Mouse (Mus musculus): Measurements from ENCODE around the gene Zfand3. TPM values are rescaled to one million over a fixed set of nuclear protein-coding genes. Genes with fewer than 3 reads are reported as not detected.

The Zfand3 gene
- polyA plus RNA-seq, 1 experiment from 2014 or later = 55.6 TPM

- H3K36me3 ChIP-seq = no peaks in the 10 kb centered on the region
- H3K9me3 ChIP-seq (replicated peaks) = no peaks in the 10 kb centered on the region
- no peak for ATAC-seq (ENCODE audit: low FRiP score)
- H3K27me3 ChIP-seq (replicated peaks) = no peaks in the 10 kb centered on the region
- peaks cover 60% of the 10 kb centered on the region for H3K4me1 ChIP-seq
- H3K9ac ChIP-seq (replicated peaks) = no peak overlapping the region
- no peak overlapping the region for H3K4me3 ChIP-seq (replicated peaks)
- H3K4me2 ChIP-seq = no peak overlapping the region
- no peak overlapping the region for H3K27ac ChIP-seq (replicated peaks)
- 74% methylated on average over 1 of the region's 1 CpGs for WGBS
Observed at GRCm38 (mm10) chr17:30027343-30028029, 23.0 kb downstream of the Zfand3 start.

- no peaks in the 10 kb centered on the region for H3K36me3 ChIP-seq
- peaks cover 49% of the 10 kb centered on the region for H3K4me1 ChIP-seq
- H3K9me3 ChIP-seq (replicated peaks) = no peaks in the 10 kb centered on the region
- no peak overlapping the region for H3K4me2 ChIP-seq
- H3K27ac ChIP-seq (replicated peaks) = no peak overlapping the region
- WGBS = 73% methylated on average over 7 of the region's 7 CpGs
- H3K27me3 ChIP-seq (replicated peaks) = no peaks in the 10 kb centered on the region
- no peak for ATAC-seq (ENCODE audit: low FRiP score)
- H3K9ac ChIP-seq (replicated peaks) = no peak overlapping the region
- H3K4me3 ChIP-seq (replicated peaks) = no peak overlapping the region
Observed at GRCm38 (mm10) chr17:30029633-30030226, 25.2 kb downstream of the Zfand3 start.

DNA sequence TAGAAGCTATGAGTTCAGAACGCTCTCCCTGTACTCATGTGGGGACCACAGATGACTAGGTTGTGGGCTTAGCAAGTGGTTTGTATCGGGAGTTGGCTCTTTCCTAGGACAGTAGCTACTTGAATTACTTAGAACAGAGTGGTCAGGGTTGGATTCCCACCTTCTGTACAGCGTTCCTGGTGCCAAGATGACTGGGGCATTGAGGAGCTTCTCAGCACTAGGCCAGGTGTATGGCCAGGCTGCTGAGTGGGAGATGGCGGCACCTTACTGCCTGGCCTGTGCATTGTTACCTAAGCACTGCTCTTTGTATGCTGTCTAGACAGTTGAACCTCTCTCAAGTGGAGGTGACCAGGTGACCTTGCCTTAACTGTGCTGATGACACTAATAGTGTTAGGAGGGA is 28.3 kb downstream of the Zfand3 start:
- H3K4me2 ChIP-seq = no peak overlapping the region
- no peaks in the 10 kb centered on the region for H3K27me3 ChIP-seq (replicated peaks)
- no peak overlapping the region for H3K4me3 ChIP-seq (replicated peaks)
- H3K4me1 ChIP-seq = peaks cover 30% of the 10 kb centered on the region
- H3K36me3 ChIP-seq = no peaks in the 10 kb centered on the region
- no peak overlapping the region for H3K9ac ChIP-seq (replicated peaks)
- H3K27ac ChIP-seq (replicated peaks) = no peak overlapping the region
- H3K9me3 ChIP-seq (replicated peaks) = no peaks in the 10 kb centered on the region
- WGBS = 93% methylated on average over 4 of the region's 4 CpGs
- ATAC-seq (ENCODE audit: low FRiP score) = no peak

DNA sequence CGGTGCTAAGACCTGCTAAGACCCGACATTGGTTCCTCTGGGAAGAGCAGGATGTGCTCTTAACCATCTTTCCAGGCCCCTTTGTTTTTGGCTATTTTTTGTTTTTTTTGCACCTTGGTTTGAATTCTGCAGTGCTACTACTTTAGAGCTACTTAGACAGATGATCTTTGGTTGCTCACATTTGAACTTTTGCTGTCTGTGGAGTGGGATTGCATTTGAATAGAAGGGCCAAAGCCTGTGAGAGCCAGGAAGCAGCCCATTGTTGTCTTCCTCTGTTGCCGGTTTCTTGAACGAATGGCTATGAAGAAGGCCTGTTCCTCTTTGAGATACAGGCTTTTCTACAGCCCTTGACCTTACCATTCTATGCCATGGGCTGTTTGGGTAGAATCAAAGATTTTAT is 29.5 kb downstream of the Zfand3 start:
- Histone ChIP-seq H3K9ac (replicated peaks) (no peak overlapping the region), H3K9me3 (replicated peaks) (no peaks in the 10 kb centered on the region), H3K4me3 (replicated peaks) (no peak overlapping the region), H3K27me3 (replicated peaks) (no peaks in the 10 kb centered on the region), H3K27ac (replicated peaks) (no peak overlapping the region), H3K36me3 (no peaks in the 10 kb centered on the region), H3K4me2 (no peak overlapping the region), H3K4me1 (peaks cover 23% of the 10 kb centered on the region)
- ATAC-seq (ENCODE audit: low FRiP score) = no peak
- WGBS = 65% methylated on average over 4 of the region's 4 CpGs

GRCm38 (mm10) chr17:30035216-30036005 is 30.9 kb downstream of the Zfand3 start:
- H3K4me2 ChIP-seq = no peak overlapping the region
- H3K27ac ChIP-seq (replicated peaks) = no peak overlapping the region
- no peak overlapping the region for H3K9ac ChIP-seq (replicated peaks)
- 69% methylated on average over 4 of the region's 4 CpGs for WGBS
- no peaks in the 10 kb centered on the region for H3K27me3 ChIP-seq (replicated peaks)
- ATAC-seq (ENCODE audit: low FRiP score) = no peak
- no peaks in the 10 kb centered on the region for H3K36me3 ChIP-seq
- peaks cover 11% of the 10 kb centered on the region for H3K4me1 ChIP-seq
- no peaks in the 10 kb centered on the region for H3K9me3 ChIP-seq (replicated peaks)
- H3K4me3 ChIP-seq (replicated peaks) = no peak overlapping the region

DNA sequence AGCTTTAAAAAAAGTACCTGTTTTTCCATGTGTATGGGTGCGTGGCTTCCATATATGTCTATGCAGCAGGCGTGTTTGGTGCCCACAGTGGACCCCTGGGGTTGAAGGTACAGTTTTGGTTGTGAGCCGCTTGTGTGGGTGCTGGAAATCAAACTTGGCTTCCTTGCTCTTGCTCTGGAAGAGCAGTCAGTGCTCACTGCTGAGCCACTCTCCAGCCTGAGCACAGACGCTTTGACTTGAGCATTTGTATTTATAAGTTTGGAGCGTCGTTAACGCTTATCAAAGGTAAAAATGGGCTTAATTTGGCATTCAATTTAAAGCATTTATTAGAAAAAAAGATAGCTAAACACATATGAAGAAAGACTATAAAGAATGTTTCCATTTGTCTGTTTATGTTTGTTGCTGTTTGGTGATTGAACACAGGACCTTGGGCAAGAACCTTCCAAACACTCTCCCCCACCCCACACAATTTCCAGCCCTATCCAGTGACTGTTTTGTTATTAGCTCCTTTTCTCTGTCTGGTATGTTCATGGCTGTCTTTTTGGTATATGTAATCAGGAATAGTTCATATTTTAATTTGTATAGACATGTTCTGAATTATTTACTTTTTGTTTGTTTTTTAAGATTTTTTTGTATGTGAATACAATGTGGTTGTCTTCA is 38.8 kb downstream of the Zfand3 start:
- H3K4me1 ChIP-seq = peaks cover 28% of the 10 kb centered on the region
- H3K9ac ChIP-seq (replicated peaks) = no peak overlapping the region
- no peaks in the 10 kb centered on the region for H3K9me3 ChIP-seq (replicated peaks)
- H3K27me3 ChIP-seq (replicated peaks) = no peaks in the 10 kb centered on the region
- no peak overlapping the region for H3K4me3 ChIP-seq (replicated peaks)
- H3K27ac ChIP-seq (replicated peaks) = no peak overlapping the region
- WGBS = 91% methylated on average over 7 of the region's 7 CpGs
- no peak for ATAC-seq (ENCODE audit: low FRiP score)
- no peaks in the 10 kb centered on the region for H3K36me3 ChIP-seq
- no peak overlapping the region for H3K4me2 ChIP-seq

DNA sequence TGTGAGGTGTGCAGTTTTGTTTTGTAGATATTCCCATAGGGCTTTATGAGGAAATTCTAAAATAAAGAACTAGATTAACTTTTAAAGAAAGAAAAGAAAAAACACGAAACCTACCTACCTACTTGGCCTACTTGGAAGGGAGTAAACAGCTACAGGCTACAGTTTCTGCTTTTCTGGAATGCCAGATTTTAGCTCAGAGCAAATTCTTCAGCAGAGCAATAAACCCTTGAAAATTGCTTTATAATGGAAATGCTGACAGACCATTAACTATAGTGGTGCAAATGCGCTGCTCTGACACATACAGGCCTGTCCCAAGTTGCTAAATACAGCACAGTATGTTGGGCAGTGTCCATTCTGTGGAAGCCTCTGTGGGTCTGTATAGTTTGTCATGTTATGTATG is 40.6 kb downstream of the Zfand3 start:
- Histone ChIP-seq H3K9me3 (replicated peaks) (no peaks in the 10 kb centered on the region), H3K27me3 (replicated peaks) (no peaks in the 10 kb centered on the region), H3K4me1 (peaks cover 24% of the 10 kb centered on the region), H3K9ac (replicated peaks) (no peak overlapping the region), H3K4me3 (replicated peaks) (no peak overlapping the region), H3K4me2 (no peak overlapping the region), H3K27ac (replicated peaks) (no peak overlapping the region), H3K36me3 (no peaks in the 10 kb centered on the region)
- ATAC-seq (ENCODE audit: low FRiP score) = no peak
- WGBS = 45% methylated on average over 2 of the region's 2 CpGs

DNA sequence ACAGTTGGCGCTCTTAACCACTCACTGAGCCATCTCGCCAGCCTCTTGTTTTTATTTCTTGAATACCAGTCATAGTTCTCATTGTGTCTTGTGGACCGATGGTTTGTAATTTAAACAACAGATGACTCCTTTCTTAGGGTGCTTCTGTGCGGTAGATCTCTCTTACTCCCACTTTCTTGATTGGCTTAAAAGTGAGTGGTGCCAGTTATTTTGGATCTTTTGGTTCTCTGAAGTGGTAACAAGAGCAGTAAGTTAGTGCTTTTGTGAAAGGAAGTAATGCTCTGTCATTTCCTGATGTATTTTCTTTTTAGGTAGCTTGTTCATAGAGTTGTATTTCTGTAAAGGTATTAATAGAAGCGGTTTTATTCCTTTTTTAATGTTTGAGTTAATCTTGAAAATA is 42.1 kb downstream of the Zfand3 start:
- H3K9ac ChIP-seq (replicated peaks) = no peak overlapping the region
- 91% methylated on average over 5 of the region's 5 CpGs for WGBS
- no peaks in the 10 kb centered on the region for H3K9me3 ChIP-seq (replicated peaks)
- no peak overlapping the region for H3K4me3 ChIP-seq (replicated peaks)
- H3K27ac ChIP-seq (replicated peaks) = no peak overlapping the region
- H3K27me3 ChIP-seq (replicated peaks) = no peaks in the 10 kb centered on the region
- peaks cover 24% of the 10 kb centered on the region for H3K4me1 ChIP-seq
- no peak overlapping the region for H3K4me2 ChIP-seq
- H3K36me3 ChIP-seq = no peaks in the 10 kb centered on the region
- ATAC-seq (ENCODE audit: low FRiP score) = no peak

DNA sequence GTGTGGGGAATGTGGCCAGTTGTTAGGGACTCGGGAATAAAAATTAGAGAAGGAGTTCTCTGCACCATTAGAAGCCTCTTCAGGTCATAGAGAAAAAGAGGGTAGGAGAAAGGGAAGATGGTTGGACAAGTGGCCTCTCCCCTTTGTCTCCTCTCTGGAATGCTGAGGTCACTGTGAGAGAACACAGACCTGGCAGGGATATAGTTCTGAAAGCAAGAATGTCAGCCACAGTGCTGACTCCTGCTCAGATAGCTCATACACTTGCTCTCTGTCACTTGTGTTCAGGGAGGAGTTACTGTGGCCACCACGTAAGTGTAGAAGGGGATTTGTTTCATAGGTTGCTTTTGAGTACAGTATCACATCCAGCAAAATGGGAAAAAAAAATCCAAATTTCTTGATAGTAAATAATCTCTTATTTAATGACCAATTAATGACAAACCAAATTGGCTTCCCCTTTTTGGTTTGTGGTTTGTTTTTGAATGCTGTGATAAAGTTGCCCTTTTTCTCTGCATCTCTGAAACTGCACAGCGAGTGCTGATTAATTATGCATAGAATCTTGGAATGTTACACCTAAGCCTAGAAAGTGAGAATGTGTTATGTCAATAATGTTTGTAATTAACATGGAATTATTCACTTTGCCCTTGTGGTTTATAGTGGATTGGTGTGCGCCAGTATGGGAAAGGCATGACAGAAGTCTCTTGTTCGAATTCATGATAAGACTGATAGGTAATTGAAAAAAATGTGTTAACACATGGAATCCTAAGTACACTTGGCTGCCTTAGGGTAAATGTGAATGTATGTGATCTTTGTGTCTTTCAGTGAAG is 47.2 kb downstream of the Zfand3 start:
- no peak overlapping the region for H3K27ac ChIP-seq (replicated peaks)
- no peaks in the 10 kb centered on the region for H3K9me3 ChIP-seq (replicated peaks)
- 71% methylated on average over 5 of the region's 5 CpGs for WGBS
- no peak overlapping the region for H3K9ac ChIP-seq (replicated peaks)
- no peaks in the 10 kb centered on the region for H3K27me3 ChIP-seq (replicated peaks)
- H3K4me2 ChIP-seq = no peak overlapping the region
- no peak overlapping the region for H3K4me3 ChIP-seq (replicated peaks)
- peaks cover 4% of the 10 kb centered on the region; the same call in 1 of the 2 replicates for H3K4me1 ChIP-seq
- no peak for ATAC-seq (ENCODE audit: low FRiP score)
- 0 out of 2 replicates have a peak, but pooled peaks cover 5% of the 10 kb centered on the region for H3K36me3 ChIP-seq

DNA sequence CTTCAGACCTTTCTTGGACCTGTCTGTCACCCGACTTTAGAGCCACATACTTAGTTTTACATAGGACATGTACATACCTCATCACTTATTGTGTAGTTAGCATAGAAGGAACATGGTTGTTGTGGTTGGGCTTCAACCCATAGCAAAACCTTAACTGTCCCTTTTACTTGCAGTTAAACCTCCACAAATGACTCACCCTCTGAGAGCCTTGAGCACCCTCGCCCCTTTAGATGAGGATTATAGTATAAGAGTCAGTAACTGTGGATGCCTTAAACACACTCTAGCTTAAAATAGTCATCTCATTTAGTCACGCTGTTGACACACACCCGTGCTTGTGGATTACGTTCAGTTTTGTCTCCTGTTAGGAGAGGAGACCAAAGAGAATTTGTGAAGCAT is 47.8 kb downstream of the Zfand3 start:
- no peak overlapping the region for H3K4me2 ChIP-seq
- 0 out of 2 replicates have a peak, but pooled peaks cover 5% of the 10 kb centered on the region for H3K36me3 ChIP-seq
- no peak overlapping the region for H3K27ac ChIP-seq (replicated peaks)
- 86% methylated on average over 5 of the region's 5 CpGs for WGBS
- no peaks in the 10 kb centered on the region for H3K27me3 ChIP-seq (replicated peaks)
- H3K9ac ChIP-seq (replicated peaks) = no peak overlapping the region
- peaks cover 4% of the 10 kb centered on the region; the same call in 1 of the 2 replicates for H3K4me1 ChIP-seq
- H3K9me3 ChIP-seq (replicated peaks) = no peaks in the 10 kb centered on the region
- no peak overlapping the region for H3K4me3 ChIP-seq (replicated peaks)
- ATAC-seq (ENCODE audit: low FRiP score) = no peak

DNA sequence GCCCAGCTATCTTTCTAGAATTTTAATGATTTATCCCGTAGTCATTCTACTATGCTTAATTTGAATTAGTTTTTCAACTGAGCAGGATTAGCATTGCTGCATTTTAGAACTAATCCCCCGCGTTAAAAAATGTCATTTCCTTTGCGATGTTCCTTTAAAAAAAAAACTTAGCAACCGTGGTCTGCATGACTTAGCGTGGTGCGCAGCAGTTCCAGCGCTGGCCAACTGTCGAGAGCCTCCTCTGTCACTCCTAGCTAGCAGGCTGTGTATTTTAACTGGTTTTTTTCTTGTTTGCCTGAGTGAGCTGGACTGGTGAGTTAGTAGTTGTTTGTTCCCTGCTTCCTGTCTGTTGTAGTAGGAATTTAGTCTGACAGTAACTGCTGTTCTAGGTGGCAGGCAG is 48.9 kb downstream of the Zfand3 start:
- H3K4me2 ChIP-seq = no peak overlapping the region

More for the DNA sequence above, 48.9 kb downstream of the Zfand3 start:
- ATAC-seq (ENCODE audit: low FRiP score) = no peak
- H3K9me3 ChIP-seq (replicated peaks) = no peaks in the 10 kb centered on the region
- no peak overlapping the region for H3K27ac ChIP-seq (replicated peaks)
- H3K4me1 ChIP-seq = peaks cover 7% of the 10 kb centered on the region; the same call in 1 of the 2 replicates
- H3K9ac ChIP-seq (replicated peaks) = no peak overlapping the region
- WGBS = 79% methylated on average over 9 of the region's 9 CpGs
- H3K4me3 ChIP-seq (replicated peaks) = no peak overlapping the region
- 0 out of 2 replicates have a peak, but pooled peaks cover 5% of the 10 kb centered on the region for H3K36me3 ChIP-seq
- H3K27me3 ChIP-seq (replicated peaks) = no peaks in the 10 kb centered on the region

All from neural tube, embryonic 15.5 days (tissue).